9 mouse cellular contexts compared by ENCODE assay signal in genomic region chr4:136117022-136117421, GRCm38 (mm10). TPM values are rescaled to one million over a fixed set of nuclear protein-coding genes. Genes with fewer than 3 reads are reported as not detected.
DNase-seq lines count a peak whose midpoint lies in the region; ATAC-seq and TF ChIP-seq lines count a peak whose summit lies in the region.
"Had no signal": no experiment of that assay in that cellular context is flagged by ENCODE, and none has a peak within 500 bp of the region (broad histone marks: within the 10 kb centered on the region; RNA-seq: fewer than 3 reads in every experiment).

No protein-coding gene starts in this region.

- H3K4me3 ChIP-seq in kidney, adult 2 months (ENCODE audit: insufficient read depth, low read depth, low read length), result no peak overlapping the region
- no peak overlapping the region for H3K4me3 ChIP-seq in heart, embryonic 10.5 days
- no peak overlapping the region for H3K4me3 ChIP-seq in liver, embryonic 14.5 days (ENCODE audit: insufficient read depth in 1 of 2, low read depth in 2 of 2, low read length in 2 of 2)
- no peak overlapping the region for H3K4me3 ChIP-seq in stomach, embryonic 16.5 days (replicated peaks; ENCODE audit: low read length)
- H3K4me3 ChIP-seq: hindbrain, embryonic 15.5 days had no signal

- TF ChIP-seq EP300 in liver, embryonic 14.5 days (IDR thresholded peaks at IDR 0.05; ENCODE audit: low read depth), result no peak

- peak; percentile 67 for DNase-seq in kidney, adult 2 months
- no peak for DNase-seq in kidney, adult 11 months
- peak; percentile 62 for DNase-seq in adrenal gland, postnatal 25 days
- DNase-seq in heart, embryonic 10.5 days (ENCODE audit: low spot score), result peak; percentile 82
- peak in 2 of 3 experiments; percentile 15 to 33 for DNase-seq in liver, embryonic 14.5 days (ENCODE audit: low read depth in 3 of 3, low spot score in 3 of 3)
- no peak for DNase-seq in layer of hippocampus, adult 11-12 months (ENCODE audit: low spot score)
- DNase-seq in layer of hippocampus, postnatal 36 days, result no peak

- no peaks in the 10 kb centered on the region for H3K36me3 ChIP-seq in kidney, adult 2 months (ENCODE audit: control insufficient read depth, insufficient read depth, low read length)
- H3K36me3 ChIP-seq in heart, embryonic 10.5 days, result no peaks in the 10 kb centered on the region
- H3K36me3 ChIP-seq in liver, embryonic 14.5 days (replicated peaks; ENCODE audit: control insufficient read depth, insufficient read depth, low read depth), result no peaks in the 10 kb centered on the region
- H3K36me3 ChIP-seq in stomach, embryonic 16.5 days (ENCODE audit: control insufficient read depth, insufficient read depth, low read length), result no peaks in the 10 kb centered on the region
- H3K36me3 ChIP-seq: hindbrain, embryonic 15.5 days had no signal

- H3K9me3 ChIP-seq in heart, embryonic 10.5 days, result no peaks in the 10 kb centered on the region
- H3K9me3 ChIP-seq in liver, embryonic 14.5 days (ENCODE audit: control insufficient read depth, low read length), result no peaks in the 10 kb centered on the region
- no peaks in the 10 kb centered on the region for H3K9me3 ChIP-seq in stomach, embryonic 16.5 days (replicated peaks; ENCODE audit: control insufficient read depth, low read length)
- H3K9me3 ChIP-seq: hindbrain, embryonic 15.5 days had no signal

- 47% methylated on average over 13 of the region's 13 CpGs for WGBS in kidney, adult 2 months
- WGBS in heart, embryonic 10.5 days, result 29% methylated on average over 13 of the region's 13 CpGs
- WGBS in liver, embryonic 14.5 days (ENCODE audit: insufficient replicate concordance), result 16% methylated on average over 13 of the region's 13 CpGs
- WGBS in stomach, embryonic 16.5 days, result 36% methylated on average over 13 of the region's 13 CpGs

- H3K4me2 ChIP-seq in liver, embryonic 14.5 days (ENCODE audit: low read depth), result no peak overlapping the region
- no peak overlapping the region for H3K4me2 ChIP-seq in stomach, embryonic 16.5 days (ENCODE audit: low read depth, low read length)
- H3K4me2 ChIP-seq: hindbrain, embryonic 15.5 days had no signal

- H3K4me1 ChIP-seq in kidney, adult 2 months (ENCODE audit: control insufficient read depth, insufficient read depth, low read length), result no peaks in the 10 kb centered on the region
- H3K4me1 ChIP-seq in heart, embryonic 10.5 days, result peaks cover 65% of the 10 kb centered on the region
- 0 out of 4 replicates have a peak, but pooled peaks cover 0 to 2% of the 10 kb centered on the region in 2 experiments for H3K4me1 ChIP-seq in liver, embryonic 14.5 days (replicated peaks; ENCODE audit: control insufficient read depth in 2 of 2, insufficient read depth in 2 of 2, low read length in 1 of 2)
- H3K4me1 ChIP-seq in stomach, embryonic 16.5 days (ENCODE audit: control insufficient read depth, insufficient read depth, low read length), result peaks cover 14% of the 10 kb centered on the region; the same call in 1 of the 2 replicates
- H3K4me1 ChIP-seq: hindbrain, embryonic 15.5 days had no signal

- no peak for TF ChIP-seq POLR2A in kidney, adult 2 months (IDR thresholded peaks at IDR 0.05; ENCODE audit: low read depth, low read length)

- H3K27me3 ChIP-seq in kidney, adult 2 months (replicated peaks; ENCODE audit: control insufficient read depth, insufficient read depth, low read length), result no peaks in the 10 kb centered on the region
- H3K27me3 ChIP-seq in heart, embryonic 10.5 days (ENCODE audit: insufficient read depth, poor library complexity, severe bottlenecking), result no peaks in the 10 kb centered on the region
- no peaks in the 10 kb centered on the region for H3K27me3 ChIP-seq in liver, embryonic 14.5 days (ENCODE audit: control insufficient read depth, insufficient read depth, low read length)
- H3K27me3 ChIP-seq in stomach, embryonic 16.5 days (ENCODE audit: control insufficient read depth, insufficient read depth, low read length), result no peaks in the 10 kb centered on the region
- H3K27me3 ChIP-seq: hindbrain, embryonic 15.5 days had no signal

- 0 out of 2 replicates have a peak, but pooled peaks have one; percentile 23 for ATAC-seq in liver, embryonic 14.5 days (ENCODE audit: insufficient read depth)
- peak; percentile 51; the same call in 1 of the 2 replicates for ATAC-seq in stomach, embryonic 16.5 days (ENCODE audit: insufficient read depth, low FRiP score)

- TF ChIP-seq CTCF in kidney, adult 2 months (conservative IDR thresholded peaks at IDR 0.05; ENCODE audit: insufficient read depth, insufficient read length, low read depth, low read length), result no peak
- TF ChIP-seq CTCF in liver, embryonic 14.5 days (IDR thresholded peaks at IDR 0.05; ENCODE audit: low read depth), result no peak

- no peak overlapping the region for H3K27ac ChIP-seq in kidney, adult 2 months (ENCODE audit: insufficient read depth, low read depth, low read length)
- peak overlapping the region; percentile 54; the same call in 1 of the 2 replicates for H3K27ac ChIP-seq in heart, embryonic 10.5 days
- H3K27ac ChIP-seq in liver, embryonic 14.5 days, result no peak overlapping the region
- no peak overlapping the region for H3K27ac ChIP-seq in stomach, embryonic 16.5 days (ENCODE audit: low read length)
- H3K27ac ChIP-seq: hindbrain, embryonic 15.5 days had no signal

- no peak overlapping the region for H3K9ac ChIP-seq in liver, embryonic 14.5 days (replicated peaks)
- no peak overlapping the region for H3K9ac ChIP-seq in stomach, embryonic 16.5 days (ENCODE audit: low read length)
- H3K9ac ChIP-seq: hindbrain, embryonic 15.5 days had no signal

RNA-seq across cellular contexts. Expression of gene Id3, which starts 26.3 kb away (rescaled TPM):
- polyA plus RNA-seq in kidney, adult 2 months (2012; rRNA removed), result 259 and 289 TPM in 2 replicates
- total RNA-seq in adrenal gland, postnatal 25 days (2021), result 59.6 and 78.0 TPM in 2 replicates
- polyA plus RNA-seq in heart, embryonic 10.5 days (2016; fragmentation: Nextera tagmentation; extraction: Ambion mirVana), result 324 and 492 TPM in 2 replicates
- 23.0 and 29.8 TPM in 2 replicates for polyA plus RNA-seq in liver, embryonic 14.5 days (2012; rRNA removed)
- 33.2 and 33.8 TPM in 2 replicates for polyA plus RNA-seq in liver, embryonic 14.5 days (2014; fragmentation: Nextera tagmentation; extraction: Ambion mirVana)
- polyA plus RNA-seq in stomach, embryonic 16.5 days (2015; fragmentation: Nextera tagmentation; extraction: Ambion mirVana), result 271 and 285 TPM in 2 replicates
- total RNA-seq in layer of hippocampus, postnatal 36 days (2021), result 10 to 100 TPM; 35.4 to 42.4 TPM

RNA-seq across cellular contexts. Expression of gene E2f2, which starts 55.2 kb away (rescaled TPM):
- 2.1 and 2.2 TPM in 2 replicates for polyA plus RNA-seq in kidney, adult 2 months (2012; rRNA removed)
- 4.1 and 4.8 TPM in 2 replicates for total RNA-seq in adrenal gland, postnatal 25 days (2021)
- polyA plus RNA-seq in heart, embryonic 10.5 days (2016; fragmentation: Nextera tagmentation; extraction: Ambion mirVana), result 6.3 and 6.6 TPM in 2 replicates
- polyA plus RNA-seq in liver, embryonic 14.5 days (2012; rRNA removed), result 38.4 and 40.5 TPM in 2 replicates
- polyA plus RNA-seq in liver, embryonic 14.5 days (2014; fragmentation: Nextera tagmentation; extraction: Ambion mirVana), result 50.3 and 53.4 TPM in 2 replicates
- 7.7 and 9.3 TPM in 2 replicates for polyA plus RNA-seq in stomach, embryonic 16.5 days (2015; fragmentation: Nextera tagmentation; extraction: Ambion mirVana)
- total RNA-seq in layer of hippocampus, postnatal 36 days (2021), result under 1 TPM; 0.63 to 0.72 TPM

Comparison
In these comparisons a context has a peak if more than half of its experiments do, and no peak if none do; other contexts are left out.
1. DNase-seq: peak in kidney, adult 2 months (single experiment), adrenal gland, postnatal 25 days (single experiment), heart, embryonic 10.5 days (single experiment) and liver, embryonic 14.5 days (2 of 3); none in kidney, adult 11 months (single experiment), layer of hippocampus, adult 11-12 months (single experiment) and layer of hippocampus, postnatal 36 days (0 of 2).